Mouse (Mus musculus) monocyte, adult 2 months (primary cell): ENCODE measurements at regions not wholly inside any gene's neighbourhood (a gene's known extent, or its start where the extent isn't known, plus 50 kb on each side); places are given as distances from the start of the nearest gene placed in this dataset.

ENCODE experiments used
- DNase-seq, 2 experiments: peaks; one replicate each; pipeline ENCODE4 v3.0.0; 2022; ENCODE audit warnings: low spot score in 2 of 2, low read depth in 1 of 2

- DNase-seq, result peak in 1 of 2 experiments; percentile 23
Measured at GRCm38 (mm10) chr1:34738386-34739067, 104.3 kb downstream of the Fam168b start.

GRCm38 (mm10) chr1:34739621-34740020 is 103.2 kb downstream of the Fam168b start:
- no peak for DNase-seq

- DNase-seq, result no peak
Measured at GRCm38 (mm10) chr1:34740891-34741290, 102.0 kb downstream of the Fam168b start.

GRCm38 (mm10) chr1:34742234-34742633 is 100.6 kb downstream of the Fam168b start:
- DNase-seq, result no peak

GRCm38 (mm10) chr1:34745881-34746280 is 97.0 kb downstream of the Fam168b start:
- DNase-seq, result no peak

- DNase-seq, result no peak
Measured at GRCm38 (mm10) chr1:34749161-34750040, 93.5 kb downstream of the Fam168b start.

GRCm38 (mm10) chr1:34750061-34751054 is 92.5 kb downstream of the Fam168b start:
- no peak for DNase-seq

GRCm38 (mm10) chr1:34751128-34751527 is 91.7 kb downstream of the Fam168b start:
- no peak for DNase-seq

- no peak for DNase-seq
Measured at GRCm38 (mm10) chr1:34753581-34753980, 89.3 kb downstream of the Fam168b start.

GRCm38 (mm10) chr1:34760547-34760946 is 82.3 kb downstream of the Fam168b start:
- DNase-seq, result no peak

- DNase-seq, result no peak
Measured at GRCm38 (mm10) chr1:34761436-34761835, 81.4 kb downstream of the Fam168b start.

GRCm38 (mm10) chr1:34761870-34762269 is 81.0 kb downstream of the Fam168b start:
- no peak for DNase-seq
